Mouse (Mus musculus): Measurements from ENCODE around the gene Dnajc10. TPM values are rescaled to one million over a fixed set of nuclear protein-coding genes. Genes with fewer than 3 reads are reported as not detected.

Gene Dnajc10
- polyA plus RNA-seq, 1 experiment from 2014 or later = 48.6 TPM

DNA sequence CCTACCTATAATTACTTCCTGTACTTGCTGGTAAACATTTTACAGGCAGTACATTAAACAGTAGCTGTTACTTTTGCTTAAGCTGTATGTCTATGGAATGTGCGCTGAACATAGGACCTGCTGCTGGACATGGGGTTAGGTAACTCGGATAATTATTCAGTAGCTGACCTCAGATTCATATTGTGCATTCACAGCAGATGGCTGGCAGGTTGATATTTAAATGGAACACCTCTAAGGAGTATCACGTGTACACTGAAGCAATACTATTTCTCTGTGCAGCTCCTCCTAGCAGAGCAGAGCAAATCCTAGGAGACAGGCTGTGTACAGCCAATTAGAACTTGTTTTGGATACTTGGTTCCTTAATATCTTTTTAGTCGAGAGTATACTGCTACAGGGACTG is 39.3 kb downstream of the Dnajc10 start:
- peaks cover 10% of the 10 kb centered on the region for H3K36me3 ChIP-seq (ENCODE audit: control insufficient read depth, insufficient read depth, low read length)
- no peak for ATAC-seq (ENCODE audit: low FRiP score, low TSS enrichment)
- no peaks in the 10 kb centered on the region for H3K27me3 ChIP-seq (ENCODE audit: control insufficient read depth, insufficient read depth, low read length)
- H3K4me1 ChIP-seq (replicated peaks; ENCODE audit: control insufficient read depth, insufficient read depth) = no peaks in the 10 kb centered on the region
- no peak for TF ChIP-seq EP300 (optimal IDR thresholded peaks at IDR 0.05)
- no peak for TF ChIP-seq CTCF (IDR thresholded peaks at IDR 0.05; ENCODE audit: low read depth)
- no peak overlapping the region for H3K27ac ChIP-seq (replicated peaks)
- H3K4me2 ChIP-seq (replicated peaks; ENCODE audit: low read depth) = no peak overlapping the region
- no peak for DNase-seq (ENCODE audit: low spot score)
- H3K9ac ChIP-seq (ENCODE audit: low read length) = no peak overlapping the region
- H3K4me3 ChIP-seq (ENCODE audit: low read depth, low read length) = no peak overlapping the region
- no peaks in the 10 kb centered on the region for H3K9me3 ChIP-seq (ENCODE audit: control insufficient read depth, low read length)
- WGBS = 85% methylated on average over 4 of the region's 4 CpGs

DNA sequence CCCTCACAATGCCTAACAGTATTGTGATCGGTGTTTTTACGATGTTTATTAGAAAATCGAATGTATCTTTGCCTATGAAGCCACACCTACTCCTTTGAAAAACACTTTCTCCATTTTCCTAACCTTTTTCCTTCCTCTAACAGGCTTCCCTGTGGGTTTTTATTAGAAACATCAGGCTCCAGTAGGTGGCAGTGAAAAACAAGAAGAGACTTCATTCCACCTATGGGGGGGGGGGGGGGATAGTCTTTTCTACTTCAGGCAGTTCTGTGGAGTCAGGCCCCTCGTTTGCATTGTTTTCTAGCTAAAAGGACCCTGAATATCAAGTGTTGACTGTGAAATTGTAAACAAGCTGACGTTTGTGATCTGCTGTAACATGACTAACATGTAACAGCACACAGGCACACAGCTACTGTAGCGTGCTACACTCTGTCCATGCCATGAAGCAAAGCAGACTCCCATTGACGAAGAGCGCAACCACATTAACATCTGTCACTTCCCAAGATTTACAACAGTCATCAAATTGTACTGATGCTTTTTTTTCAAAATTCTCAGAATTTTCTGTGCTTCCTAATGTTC is 41.5 kb downstream of the Dnajc10 start:
- peak; percentile 52; the same call in 1 of the 2 replicates for ATAC-seq (ENCODE audit: low FRiP score, low TSS enrichment)
- 53% methylated on average over 8 of the region's 8 CpGs for WGBS
- peaks cover 7% of the 10 kb centered on the region for H3K36me3 ChIP-seq (ENCODE audit: control insufficient read depth, insufficient read depth, low read length)
- H3K4me3 ChIP-seq (ENCODE audit: low read depth, low read length) = no peak overlapping the region
- H3K4me1 ChIP-seq (replicated peaks; ENCODE audit: control insufficient read depth, insufficient read depth) = no peaks in the 10 kb centered on the region
- TF ChIP-seq EP300 (optimal IDR thresholded peaks at IDR 0.05) = no peak
- TF ChIP-seq CTCF (IDR thresholded peaks at IDR 0.05; ENCODE audit: low read depth) = peak; percentile 73
- no peak overlapping the region for H3K4me2 ChIP-seq (replicated peaks; ENCODE audit: low read depth)
- H3K9ac ChIP-seq (ENCODE audit: low read length) = no peak overlapping the region
- H3K27ac ChIP-seq (replicated peaks) = no peak overlapping the region
- no peaks in the 10 kb centered on the region for H3K9me3 ChIP-seq (ENCODE audit: control insufficient read depth, low read length)
- peak; percentile 20 for DNase-seq (ENCODE audit: low spot score)
- no peaks in the 10 kb centered on the region for H3K27me3 ChIP-seq (ENCODE audit: control insufficient read depth, insufficient read depth, low read length)

DNA sequence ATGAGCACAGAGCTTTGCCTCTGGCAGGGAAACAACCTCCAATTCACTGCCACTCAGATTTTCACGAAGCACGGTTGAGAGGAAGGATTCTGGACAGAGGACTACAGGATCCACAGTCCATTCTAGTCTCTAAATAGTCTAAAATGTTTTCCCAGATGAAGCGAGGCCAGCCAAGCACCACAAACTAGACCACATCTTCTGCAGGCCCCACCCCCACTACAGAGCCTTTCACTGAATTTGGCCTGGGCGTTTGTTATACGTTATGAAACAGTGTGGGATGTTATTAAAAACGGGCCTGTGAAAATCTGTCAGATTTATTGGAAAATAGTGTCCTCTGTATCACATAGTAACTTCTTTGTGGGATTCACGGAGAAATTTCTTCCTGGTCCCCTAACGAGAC is 56.2 kb downstream of the Dnajc10 start:
- DNase-seq (ENCODE audit: low spot score) (no peak), ATAC-seq (ENCODE audit: low FRiP score, low TSS enrichment) (no peak)
- TF ChIP-seq CTCF (IDR thresholded peaks at IDR 0.05; ENCODE audit: low read depth) (no peak), EP300 (optimal IDR thresholded peaks at IDR 0.05) (no peak)

DNA sequence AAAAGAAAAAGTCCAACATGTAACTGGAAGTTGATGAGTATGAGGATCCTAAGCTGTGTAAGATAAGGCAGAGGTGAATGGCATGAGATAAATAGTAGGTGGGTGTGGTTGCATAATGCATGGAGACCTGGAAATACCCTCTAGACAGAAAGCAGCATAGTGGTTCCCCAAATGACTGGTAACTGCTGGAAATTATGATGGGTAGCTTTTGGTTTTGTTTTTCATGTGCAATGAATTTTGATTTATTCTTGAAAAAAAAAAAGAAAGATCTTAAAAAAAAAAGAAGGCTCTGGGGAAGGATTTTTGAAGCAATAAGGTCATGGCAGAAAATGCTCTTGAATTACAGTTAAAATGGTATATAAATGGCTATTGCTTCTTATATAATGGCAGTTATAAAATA is 59.6 kb downstream of the Dnajc10 start:
- no peak for DNase-seq (ENCODE audit: low spot score)

More for the DNA sequence above, 56.2 kb downstream of the Dnajc10 start:
- Histone ChIP-seq H3K4me3 (ENCODE audit: low read depth, low read length) (no peak overlapping the region), H3K36me3 (ENCODE audit: control insufficient read depth, insufficient read depth, low read length) (no peaks in the 10 kb centered on the region), H3K4me2 (replicated peaks; ENCODE audit: low read depth) (no peak overlapping the region), H3K27me3 (ENCODE audit: control insufficient read depth, insufficient read depth, low read length) (no peaks in the 10 kb centered on the region), H3K9me3 (ENCODE audit: control insufficient read depth, low read length) (no peaks in the 10 kb centered on the region), H3K9ac (ENCODE audit: low read length) (no peak overlapping the region), H3K4me1 (replicated peaks; ENCODE audit: control insufficient read depth, insufficient read depth) (no peaks in the 10 kb centered on the region), H3K27ac (replicated peaks) (no peak overlapping the region)
- 75% methylated on average over 8 of the region's 8 CpGs for WGBS

DNA sequence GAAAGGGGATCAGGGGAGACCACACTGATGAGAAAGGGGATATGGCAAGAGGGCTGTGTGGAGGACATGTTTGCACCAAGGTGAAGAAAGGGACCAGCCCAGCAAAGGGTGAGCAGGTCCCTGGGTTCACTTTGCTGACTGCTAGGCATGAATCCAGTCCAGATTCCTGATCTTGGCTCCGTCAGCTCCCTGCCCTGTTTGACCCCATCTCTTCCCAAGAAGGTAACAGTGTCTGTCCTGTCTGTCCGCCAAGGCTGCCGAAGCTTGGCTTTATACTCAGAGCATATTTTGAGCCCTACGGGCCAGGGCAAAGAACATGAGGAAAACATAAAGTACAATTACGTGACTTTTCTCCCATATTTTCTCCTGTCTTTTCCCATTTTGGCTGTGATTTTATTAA is 64.6 kb downstream of the Dnajc10 start:
- H3K4me1 ChIP-seq (replicated peaks; ENCODE audit: control insufficient read depth, insufficient read depth) = no peaks in the 10 kb centered on the region
- no peak overlapping the region for H3K27ac ChIP-seq (replicated peaks)
- no peaks in the 10 kb centered on the region for H3K36me3 ChIP-seq (ENCODE audit: control insufficient read depth, insufficient read depth, low read length)
- H3K4me2 ChIP-seq (replicated peaks; ENCODE audit: low read depth) = no peak overlapping the region
- H3K4me3 ChIP-seq (ENCODE audit: low read depth, low read length) = no peak overlapping the region
- WGBS = 87% methylated on average over 5 of the region's 5 CpGs
- DNase-seq (ENCODE audit: low spot score) (no peak), ATAC-seq (ENCODE audit: low FRiP score, low TSS enrichment) (no peak)
- no peak overlapping the region for H3K9ac ChIP-seq (ENCODE audit: low read length)
- H3K9me3 ChIP-seq (ENCODE audit: control insufficient read depth, low read length) = no peaks in the 10 kb centered on the region
- no peak for TF ChIP-seq CTCF (IDR thresholded peaks at IDR 0.05; ENCODE audit: low read depth)
- no peak for TF ChIP-seq EP300 (optimal IDR thresholded peaks at IDR 0.05)
- H3K27me3 ChIP-seq (ENCODE audit: control insufficient read depth, insufficient read depth, low read length) = no peaks in the 10 kb centered on the region

More for the DNA sequence above, 59.6 kb downstream of the Dnajc10 start:
- TF ChIP-seq CTCF (IDR thresholded peaks at IDR 0.05; ENCODE audit: low read depth) (no peak), EP300 (optimal IDR thresholded peaks at IDR 0.05) (no peak)
- Histone ChIP-seq H3K4me2 (replicated peaks; ENCODE audit: low read depth) (no peak overlapping the region), H3K36me3 (ENCODE audit: control insufficient read depth, insufficient read depth, low read length) (no peaks in the 10 kb centered on the region), H3K9ac (ENCODE audit: low read length) (no peak overlapping the region), H3K4me1 (replicated peaks; ENCODE audit: control insufficient read depth, insufficient read depth) (no peaks in the 10 kb centered on the region), H3K27ac (replicated peaks) (no peak overlapping the region), H3K4me3 (ENCODE audit: low read depth, low read length) (no peak overlapping the region), H3K27me3 (ENCODE audit: control insufficient read depth, insufficient read depth, low read length) (no peaks in the 10 kb centered on the region), H3K9me3 (ENCODE audit: control insufficient read depth, low read length) (no peaks in the 10 kb centered on the region)
- no peak for ATAC-seq (ENCODE audit: low FRiP score, low TSS enrichment)

DNA sequence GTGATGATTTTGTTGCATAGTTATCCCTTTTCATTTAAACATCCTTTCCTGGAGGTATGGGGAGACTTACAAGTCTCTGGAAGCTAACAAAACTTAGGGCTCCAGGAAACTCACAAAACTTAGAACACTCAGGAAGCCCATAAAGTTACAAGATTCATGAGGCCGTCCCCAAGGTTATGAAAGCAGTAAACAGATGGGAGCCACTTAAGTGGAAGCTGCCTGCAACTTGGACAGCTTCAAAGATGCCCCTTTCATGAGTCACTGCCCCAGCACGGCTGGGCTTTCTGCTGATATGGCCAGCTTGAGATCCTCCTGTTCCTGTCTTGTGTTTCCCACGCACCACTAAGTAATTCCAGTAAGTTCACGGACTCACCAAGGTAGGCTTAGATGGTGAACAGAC is 69.2 kb downstream of the Dnajc10 start:
- 49% methylated on average over 4 of the region's 4 CpGs for WGBS
- H3K27ac ChIP-seq (replicated peaks) = no peak overlapping the region

More for the DNA sequence above, 69.2 kb downstream of the Dnajc10 start:
- ATAC-seq (ENCODE audit: low FRiP score, low TSS enrichment) = no peak
- Histone ChIP-seq H3K9ac (ENCODE audit: low read length) (no peak overlapping the region), H3K4me2 (replicated peaks; ENCODE audit: low read depth) (no peak overlapping the region), H3K4me3 (ENCODE audit: low read depth, low read length) (no peak overlapping the region), H3K9me3 (ENCODE audit: control insufficient read depth, low read length) (no peaks in the 10 kb centered on the region), H3K4me1 (replicated peaks; ENCODE audit: control insufficient read depth, insufficient read depth) (no peaks in the 10 kb centered on the region), H3K36me3 (ENCODE audit: control insufficient read depth, insufficient read depth, low read length) (no peaks in the 10 kb centered on the region), H3K27me3 (ENCODE audit: control insufficient read depth, insufficient read depth, low read length) (no peaks in the 10 kb centered on the region)
- TF ChIP-seq CTCF (IDR thresholded peaks at IDR 0.05; ENCODE audit: low read depth) = no peak
- no peak for TF ChIP-seq EP300 (optimal IDR thresholded peaks at IDR 0.05)
- no peak for DNase-seq (ENCODE audit: low spot score)

All from stomach, postnatal 0 days (tissue).